Mouse (Mus musculus) adrenal gland, postnatal 14 days (tissue): Measurements from ENCODE around the gene Sned1. TPM values are rescaled to one million over a fixed set of nuclear protein-coding genes. Genes with fewer than 3 reads are reported as not detected.
A peak's percentile ranks its signal among the peaks of the same experiment; 100 is the strongest.

Source experiments
- DNase-seq: peaks from one replicate; pipeline ENCODE4 v3.0.0; 2021; ENCODE audit warnings: mixed read lengths
- microRNA-seq, 2 experiments: library from miRNA; unstranded; fragments of <30 nt; microRNA quantifications; one replicate each; pipeline ENCODE4 v1.2.0; 2021
- total RNA-seq: library from RNA; stranded (reverse); gene quantifications from 2 replicates; pipeline ENCODE4 v1.2.3, GENCODE M21; 2021

Gene Sned1
- total RNA-seq, 1 experiment from 2014 or later: 23.2 TPM

- no peak for DNase-seq
Observed at GRCm38 (mm10) chr1:93323973-93324372, 88.3 kb downstream of the Sned1 start.

GRCm38 (mm10) chr1:93326446-93326845 is 90.8 kb downstream of the Sned1 start:
- peak; percentile 52 for DNase-seq

DNA sequence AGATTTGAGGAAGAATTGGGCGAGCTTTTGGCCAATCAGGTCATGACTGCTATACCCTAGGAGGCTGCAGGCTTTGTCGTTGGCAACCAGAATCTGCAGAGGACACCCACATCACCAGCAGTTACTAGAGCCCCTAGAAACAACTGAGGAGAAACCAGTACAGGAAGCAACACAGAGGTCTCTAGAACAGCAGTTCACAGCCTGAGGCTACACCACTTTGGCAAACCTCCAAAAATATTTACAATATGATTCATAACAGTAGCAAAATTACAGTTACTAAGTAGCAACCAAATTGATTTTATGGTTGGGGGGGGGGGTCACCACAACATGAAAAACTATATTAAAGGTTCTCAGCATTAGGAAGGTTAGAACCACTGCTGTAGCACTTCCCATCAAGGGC is 99.0 kb downstream of the Sned1 start:
- DNase-seq: no peak

- DNase-seq: peak; percentile 97
Observed at GRCm38 (mm10) chr1:93342648-93343503, 107.2 kb downstream of the Sned1 start, which contains the start of the genes Ppp1r7 and Pask. Ppp1r7 (plus strand) TSS chr1:93342854. Pask (minus strand) TSS chr1:93343482.

DNA sequence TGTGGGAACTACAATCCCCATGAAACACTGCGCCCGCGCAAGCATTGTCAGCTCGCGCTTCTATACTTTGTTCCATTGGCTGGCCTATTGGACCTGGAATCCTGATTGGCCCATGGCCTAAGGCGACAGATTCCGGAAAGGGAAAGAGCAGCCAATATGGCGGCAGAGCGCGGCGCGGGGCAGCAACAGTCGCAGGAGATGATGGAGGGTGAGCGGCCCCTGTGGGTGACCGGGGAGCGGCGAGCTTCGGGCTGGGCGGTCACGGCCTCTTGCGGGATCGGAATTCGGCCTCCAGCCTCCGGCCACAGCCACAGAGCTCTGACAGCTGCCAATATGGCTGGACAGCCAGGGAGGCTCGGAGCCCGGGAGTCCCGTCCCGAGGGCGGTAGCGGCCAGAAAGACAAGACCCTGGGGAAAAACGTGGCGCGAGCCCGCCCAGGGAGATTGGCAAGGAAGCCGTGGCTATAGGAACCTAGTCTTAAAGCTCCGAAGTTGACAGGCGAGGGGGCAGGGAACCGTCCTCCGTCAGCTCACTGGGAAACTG is 107.9 kb downstream of the Sned1 start:
- peak; percentile 96 for DNase-seq

GRCm38 (mm10) chr1:93347176-93347575 is 111.5 kb downstream of the Sned1 start:
- DNase-seq: no peak

DNA sequence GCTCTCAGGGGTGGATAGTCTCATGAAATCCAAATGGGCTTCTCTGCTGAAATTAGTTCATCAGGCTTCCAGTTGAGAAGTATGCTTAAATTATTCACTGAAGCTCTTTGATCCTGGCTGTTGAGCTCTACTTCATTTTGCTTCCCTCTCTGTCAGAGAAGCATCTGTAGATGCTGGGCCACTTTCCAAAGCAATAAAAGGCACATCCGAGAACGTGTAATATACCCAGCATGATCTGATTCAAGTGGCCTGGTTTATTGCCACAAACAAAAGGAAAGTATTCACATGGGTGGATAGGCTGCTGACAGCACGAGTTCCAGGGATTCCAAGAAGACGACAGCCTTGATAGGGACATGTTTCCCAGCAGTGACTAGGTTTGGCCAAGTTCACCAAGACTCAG is 114.1 kb downstream of the Sned1 start:
- no peak for DNase-seq

Small RNA genes lying within 50 kb of the gene (microRNA-seq; reads per million reads assigned to microRNA genes)
- 0 reads per million in 2 experiments for gene Mir6901
- 0 to 0.85 reads per million in 2 experiments for gene Mir6902

Other genes starting within 250 kb of the Sned1 start
- gene Aqp12, start 229.5 kb upstream of the Sned1 start, total RNA-seq: not detected in 2 replicates
- gene Kif1a, start 133.9 kb upstream of the Sned1 start, total RNA-seq: 18.5 and 25.5 TPM in 2 replicates
- 2.3 and 40.2 TPM in 2 replicates for gene Agxt, start 100.6 kb upstream of the Sned1 start, total RNA-seq
- not detected in 2 replicates for gene 2310007B03Rik, start 74.9 kb upstream of the Sned1 start, total RNA-seq
- 0.07 and 0.08 TPM in 2 replicates for gene Crocc2, start 67.1 kb upstream of the Sned1 start, total RNA-seq
- 29.1 and 32.4 TPM in 2 replicates for gene Mterf4, start 70.1 kb downstream of the Sned1 start, total RNA-seq
- gene Ppp1r7, start 107.0 kb downstream of the Sned1 start, total RNA-seq: 22.1 and 27.2 TPM in 2 replicates
- 4.0 and 5.3 TPM in 2 replicates for gene Pask, start 107.6 kb downstream of the Sned1 start, total RNA-seq
- not detected in 2 replicates for gene Ano7, start 138.1 kb downstream of the Sned1 start, total RNA-seq
- 321 and 334 TPM in 2 replicates for gene Hdlbp, start 243.0 kb downstream of the Sned1 start, total RNA-seq